Mouse (Mus musculus) forebrain, embryonic 13.5 days (tissue): ENCODE results near the gene Dennd1b. TPM values are rescaled to one million over a fixed set of nuclear protein-coding genes. Genes with fewer than 3 reads are reported as not detected.
A peak's percentile ranks its signal among the peaks of the same experiment; 100 is the strongest.

Experiments
- ATAC-seq: fragments of 200-750 bp; cut with Nextera tagmentation; 2 replicates; pipeline ENCODE4 v1.8.0; 2017
- H3K27ac ChIP-seq: fragments of 300-500 bp; sonication (generic); 2 replicates; pipeline ENCODE4 v1.5.1; 2015; ENCODE audit warnings: inconsistent platforms, mild to moderate bottlenecking, moderate library complexity
- H3K27me3 ChIP-seq: fragments of 300-500 bp; sonication (generic); 2 replicates; pipeline ENCODE4 v1.6.1; 2015; ENCODE audit warnings: mild to moderate bottlenecking, inconsistent platforms
- H3K36me3 ChIP-seq: fragments of 300-500 bp; sonication (generic); 2 replicates; pipeline ENCODE4 v1.6.1; 2015; ENCODE audit warnings: mild to moderate bottlenecking, inconsistent platforms; ENCODE audit not compliant: poor library complexity, severe bottlenecking
- H3K4me1 ChIP-seq: fragments of 300-500 bp; sonication (generic); 2 replicates; pipeline ENCODE4 v1.6.1; 2015; ENCODE audit warnings: inconsistent platforms
- H3K4me2 ChIP-seq: fragments of 300-500 bp; sonication (generic); 2 replicates; pipeline ENCODE4 v1.6.1; 2015; ENCODE audit warnings: inconsistent platforms, mild to moderate bottlenecking, moderate library complexity
- H3K4me3 ChIP-seq: fragments of 300-500 bp; sonication (generic); 2 replicates; pipeline ENCODE4 v1.5.1; 2015; ENCODE audit warnings: mild to moderate bottlenecking, inconsistent platforms
- H3K9ac ChIP-seq: fragments of 300-500 bp; sonication (generic); 2 replicates; pipeline ENCODE4 v1.6.1; 2015; ENCODE audit warnings: mild to moderate bottlenecking, inconsistent platforms
- H3K9me3 ChIP-seq: fragments of 300-500 bp; sonication (generic); replicated peaks from 2 replicates; pipeline ENCODE4 v1.6.1; 2016; ENCODE audit warnings: inconsistent platforms
- WGBS: fragments of 180-500 bp; shearing (Covaris S2); methylation state at CpG from one replicate; pipeline ENCODE4 v1.1.7; 2015; 5-methylcytosine and 5-hydroxymethylcytosine counted together
- polyA plus RNA-seq: library from polyadenylated mRNA; unstranded; fragments of >200 nt; fragmentation: Nextera tagmentation; extraction: Ambion mirVana; gene quantifications from 2 replicates; pipeline ENCODE4 v1.2.1, GENCODE M21; 2015

The Dennd1b gene
- 9.4 and 10.4 TPM in 2 replicates for polyA plus RNA-seq

DNA sequence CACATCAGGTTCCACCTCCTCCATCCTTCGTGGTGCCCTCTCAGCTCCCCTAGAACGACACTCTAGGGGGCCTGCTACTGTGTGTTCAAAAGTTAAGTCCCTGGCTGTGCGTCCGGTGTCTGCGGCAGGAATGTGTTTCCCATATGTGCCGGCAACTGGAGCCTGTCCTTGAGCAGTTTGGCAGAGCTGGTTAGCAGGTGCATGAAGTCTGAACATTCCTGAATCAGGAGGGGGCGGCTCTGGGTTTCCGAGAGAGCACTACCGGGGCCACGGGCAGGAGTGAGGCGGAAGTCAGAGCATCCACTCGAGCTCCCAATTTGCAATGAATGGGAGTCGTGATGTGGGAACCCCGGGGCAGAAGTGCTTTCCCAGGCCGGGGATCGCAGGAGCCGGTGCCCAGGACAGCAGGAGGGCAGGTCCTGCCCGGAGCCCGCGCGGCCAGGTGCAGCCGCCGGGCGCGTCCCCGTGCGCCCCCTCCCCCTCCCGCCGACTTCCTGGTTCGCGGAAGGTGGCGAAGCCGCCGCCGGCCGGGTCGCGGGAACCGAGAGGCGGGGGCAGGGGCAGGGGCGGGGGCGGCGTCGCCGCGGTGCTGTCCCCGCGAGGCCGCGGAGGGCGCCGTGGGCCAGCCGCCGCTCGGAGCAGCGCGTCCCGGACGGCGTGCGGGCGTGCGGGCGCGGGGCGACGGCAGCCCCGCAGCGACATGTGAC is at the start of gene Dennd1b:
Gene Dennd1b, plus strand, starts transcription at position 275 of the 707 bp plus-strand sequence.
- Histone ChIP-seq H3K4me1 (0 out of 2 replicates have a peak, but pooled peaks cover 5% of the 10 kb centered on the region), H3K36me3 (peaks cover 3% of the 10 kb centered on the region; the same call in 1 of the 2 replicates), H3K4me2 (peak within 1 kb of the TSS; percentile 78), H3K27ac (peak within 1 kb of the TSS; percentile 88), H3K27me3 (no peaks in the 10 kb centered on the region), H3K9me3 (no peaks in the 10 kb centered on the region), H3K9ac (peak within 1 kb of the TSS; percentile 93), H3K4me3 (peak within 1 kb of the TSS; percentile 86)
- peak; percentile 85 for ATAC-seq
- 2% methylated on average over 33 of the region's 69 CpGs for WGBS

DNA sequence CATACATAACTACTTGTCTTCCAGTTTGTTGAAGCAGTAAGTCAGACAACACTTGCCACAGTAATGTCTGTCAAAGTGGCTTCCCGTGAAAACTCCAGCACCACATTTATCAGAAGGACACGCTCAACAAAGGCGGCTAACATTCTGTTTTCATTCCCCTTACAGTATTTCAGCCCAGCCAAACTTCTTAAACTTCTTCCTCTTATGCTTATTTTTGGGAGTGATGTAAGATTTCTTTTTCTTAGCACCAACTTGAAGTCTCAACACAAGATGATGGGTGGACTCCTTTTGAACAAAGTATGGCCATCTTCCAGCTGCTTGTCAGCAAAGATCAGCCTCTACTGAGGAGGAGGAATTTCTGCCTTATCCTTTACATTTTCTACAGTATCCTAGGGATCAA is 47.6 kb upstream of the Dennd1b start:
- no peak for ATAC-seq
- Histone ChIP-seq H3K9me3 (no peaks in the 10 kb centered on the region), H3K9ac (no peak overlapping the region), H3K4me1 (no peaks in the 10 kb centered on the region), H3K27ac (no peak overlapping the region), H3K4me3 (no peak overlapping the region), H3K4me2 (no peak overlapping the region), H3K27me3 (no peaks in the 10 kb centered on the region), H3K36me3 (no peaks in the 10 kb centered on the region)
- WGBS, result 92% methylated on average over 3 of the region's 3 CpGs

DNA sequence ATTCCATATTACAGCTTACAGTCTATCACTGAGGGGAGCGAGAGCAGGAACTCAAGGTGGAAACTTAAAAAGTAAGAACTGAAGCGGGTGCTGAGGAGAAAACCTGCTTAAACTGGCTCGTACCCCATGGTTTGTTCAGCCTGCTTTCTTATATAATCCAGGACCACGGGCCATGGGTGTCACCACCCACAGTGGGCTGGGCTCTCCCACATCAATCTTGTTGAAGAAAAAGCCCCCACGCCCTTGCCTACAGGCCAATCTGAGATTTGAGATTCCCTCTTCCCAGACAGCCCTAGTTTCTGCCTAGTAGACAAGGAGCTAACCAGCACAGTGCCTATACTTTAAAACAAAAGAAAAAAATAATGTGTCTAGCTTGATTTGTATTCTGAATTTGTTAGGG is 43.6 kb upstream of the Dennd1b start:
- ATAC-seq, result no peak
- H3K27me3 ChIP-seq, result no peaks in the 10 kb centered on the region
- H3K27ac ChIP-seq, result no peak overlapping the region
- no peaks in the 10 kb centered on the region for H3K36me3 ChIP-seq
- H3K9me3 ChIP-seq, result no peaks in the 10 kb centered on the region
- no peaks in the 10 kb centered on the region for H3K4me1 ChIP-seq
- H3K9ac ChIP-seq, result no peak overlapping the region
- no peak overlapping the region for H3K4me2 ChIP-seq
- no peak overlapping the region for H3K4me3 ChIP-seq
- WGBS, result 87% methylated on average over 5 of the region's 5 CpGs

DNA sequence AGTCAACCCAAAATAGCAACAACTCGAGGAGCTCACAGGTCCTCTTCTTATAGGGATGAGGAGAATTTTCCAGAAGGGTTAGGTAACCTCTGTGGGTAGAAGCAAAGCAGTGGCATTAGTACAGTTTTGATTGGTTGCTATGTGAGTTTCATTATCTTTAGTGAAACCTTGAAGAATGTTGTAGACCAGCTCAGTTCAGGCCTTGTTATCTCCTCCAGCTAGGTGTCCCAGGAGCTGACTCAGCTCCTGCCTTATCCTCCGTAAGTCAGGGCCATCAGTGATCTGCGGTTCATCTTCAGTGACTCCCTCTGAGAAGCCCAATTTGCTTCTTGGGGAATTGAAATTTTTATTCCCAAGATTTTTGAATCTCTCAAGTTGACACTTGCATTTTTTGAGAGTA is 43.2 kb upstream of the Dennd1b start:
- no peak for ATAC-seq

DNA sequence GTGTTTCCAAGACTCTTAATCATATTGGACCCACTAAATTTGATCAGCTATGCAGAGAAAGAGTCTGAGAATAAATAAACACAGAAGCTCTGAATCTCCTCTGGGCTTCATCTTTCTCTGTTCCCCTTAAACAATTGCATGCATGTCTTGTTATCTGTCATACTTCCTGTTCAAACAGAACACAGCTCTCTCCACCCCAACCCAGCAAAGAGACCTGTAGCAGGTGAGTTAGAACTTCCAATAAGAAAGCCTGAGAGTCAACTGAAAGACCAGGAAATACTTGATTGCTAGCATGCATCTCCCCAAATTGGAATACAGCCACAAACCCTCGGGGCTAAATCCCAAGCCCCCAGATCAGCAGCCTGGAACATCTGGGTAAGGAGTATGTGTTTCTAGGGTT is 42.4 kb upstream of the Dennd1b start:
- Histone ChIP-seq H3K4me1 (no peaks in the 10 kb centered on the region), H3K4me2 (no peak overlapping the region), H3K9ac (no peak overlapping the region), H3K27ac (no peak overlapping the region), H3K36me3 (no peaks in the 10 kb centered on the region), H3K27me3 (no peaks in the 10 kb centered on the region), H3K9me3 (no peaks in the 10 kb centered on the region), H3K4me3 (no peak overlapping the region)
- ATAC-seq, result no peak
- WGBS, result 82% methylated on average over 1 of the region's 1 CpGs

More for the DNA sequence above, 43.2 kb upstream of the Dennd1b start:
- no peaks in the 10 kb centered on the region for H3K36me3 ChIP-seq
- no peaks in the 10 kb centered on the region for H3K4me1 ChIP-seq
- no peak overlapping the region for H3K9ac ChIP-seq
- no peaks in the 10 kb centered on the region for H3K27me3 ChIP-seq
- H3K9me3 ChIP-seq, result no peaks in the 10 kb centered on the region
- no peak overlapping the region for H3K27ac ChIP-seq
- H3K4me2 ChIP-seq, result no peak overlapping the region
- WGBS, result 86% methylated on average over 3 of the region's 3 CpGs
- H3K4me3 ChIP-seq, result no peak overlapping the region

DNA sequence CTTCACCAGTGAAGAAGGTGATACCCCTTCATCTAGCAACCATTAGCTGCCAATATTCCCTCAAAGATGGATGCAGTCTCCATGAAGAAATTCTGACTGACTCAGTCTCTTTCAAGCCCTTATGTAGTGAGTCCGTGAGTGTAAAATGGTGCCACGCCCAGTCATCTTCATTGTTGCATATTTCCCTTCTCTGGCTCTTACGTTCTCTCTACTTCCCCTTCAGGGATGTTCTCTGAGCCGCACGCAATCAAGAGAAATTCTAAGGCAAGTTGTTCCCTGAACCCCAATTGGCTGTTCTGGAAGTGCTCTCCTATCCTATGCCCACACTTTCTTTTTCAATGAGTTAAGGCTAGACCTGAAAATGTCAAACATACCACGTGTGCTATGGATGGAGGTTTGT is 40.3 kb upstream of the Dennd1b start:
- Histone ChIP-seq H3K36me3 (no peaks in the 10 kb centered on the region), H3K4me3 (no peak overlapping the region), H3K4me2 (no peak overlapping the region), H3K4me1 (no peaks in the 10 kb centered on the region), H3K9me3 (no peaks in the 10 kb centered on the region), H3K27ac (no peak overlapping the region), H3K27me3 (no peaks in the 10 kb centered on the region), H3K9ac (no peak overlapping the region)
- WGBS, result 92% methylated on average over 6 of the region's 6 CpGs
- no peak for ATAC-seq

DNA sequence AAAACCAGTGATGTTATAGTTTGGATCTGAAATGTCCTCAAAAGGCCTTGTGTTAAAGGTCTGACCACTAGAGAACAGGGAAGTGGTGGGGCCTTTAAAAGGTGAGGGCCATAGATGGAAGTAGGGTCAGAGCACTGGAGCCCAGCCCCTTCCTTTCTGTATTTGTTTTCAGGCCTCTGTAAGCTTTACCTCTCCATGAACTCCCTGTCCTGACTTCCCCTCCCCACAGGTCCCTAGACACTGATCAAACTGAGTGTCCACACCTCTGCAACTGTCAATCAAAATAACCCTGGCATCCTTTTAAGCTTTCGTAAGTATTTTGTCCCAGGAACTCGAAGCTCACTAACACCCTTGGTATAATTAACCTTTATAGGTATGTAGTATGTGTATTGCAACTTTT is 39.0 kb upstream of the Dennd1b start:
- Histone ChIP-seq H3K27me3 (no peaks in the 10 kb centered on the region), H3K4me1 (no peaks in the 10 kb centered on the region; the same call in 1 of the 2 replicates), H3K27ac (no peak overlapping the region), H3K4me2 (no peak overlapping the region), H3K9ac (no peak overlapping the region), H3K36me3 (no peaks in the 10 kb centered on the region), H3K4me3 (no peak overlapping the region), H3K9me3 (no peaks in the 10 kb centered on the region)
- WGBS, result 90% methylated on average over 2 of the region's 2 CpGs
- no peak for ATAC-seq

DNA sequence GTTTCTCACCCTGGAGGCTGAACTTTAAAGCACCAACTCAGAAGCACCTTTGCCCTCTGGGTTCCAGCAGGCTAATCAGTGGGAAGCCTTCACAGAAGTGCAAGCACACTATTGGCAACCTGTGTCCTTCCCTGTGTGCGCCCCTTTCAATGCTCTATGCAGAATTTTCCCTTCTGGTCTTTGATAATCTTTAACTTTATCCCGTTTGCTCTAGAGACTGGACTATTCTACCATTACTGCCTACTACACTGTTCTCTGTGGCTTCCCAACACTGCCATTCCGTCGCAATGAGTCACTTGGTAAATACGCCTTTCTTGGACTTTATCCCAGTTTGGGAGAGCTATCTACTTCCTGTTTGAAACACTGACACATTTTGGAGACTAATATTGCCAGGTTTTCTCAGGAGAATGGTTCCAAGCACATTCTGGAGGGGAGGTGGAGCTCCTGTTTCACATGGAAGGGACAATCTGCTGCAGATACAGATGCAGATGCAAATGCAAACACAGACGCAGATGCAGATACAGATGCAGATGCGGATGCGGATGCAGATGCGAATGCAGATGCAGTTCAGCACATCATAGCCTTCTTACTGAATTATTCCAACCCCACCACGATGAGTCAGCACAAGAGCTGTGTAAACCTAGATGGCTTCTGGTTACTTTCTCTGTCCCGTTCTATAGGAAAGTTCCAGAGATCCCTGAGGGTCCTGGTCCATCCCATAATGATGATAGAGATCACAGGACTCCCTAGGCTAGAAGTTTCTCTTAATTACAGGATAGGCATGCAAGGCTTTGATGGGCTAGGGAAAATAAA is 34.4 kb upstream of the Dennd1b start:
- Histone ChIP-seq H3K4me3 (no peak overlapping the region), H3K27me3 (no peaks in the 10 kb centered on the region), H3K27ac (no peak overlapping the region), H3K4me1 (no peaks in the 10 kb centered on the region; the same call in 1 of the 2 replicates), H3K9me3 (no peaks in the 10 kb centered on the region), H3K4me2 (no peak overlapping the region), H3K36me3 (no peaks in the 10 kb centered on the region), H3K9ac (no peak overlapping the region)
- WGBS, result 85% methylated on average over 11 of the region's 11 CpGs
- ATAC-seq, result no peak

DNA sequence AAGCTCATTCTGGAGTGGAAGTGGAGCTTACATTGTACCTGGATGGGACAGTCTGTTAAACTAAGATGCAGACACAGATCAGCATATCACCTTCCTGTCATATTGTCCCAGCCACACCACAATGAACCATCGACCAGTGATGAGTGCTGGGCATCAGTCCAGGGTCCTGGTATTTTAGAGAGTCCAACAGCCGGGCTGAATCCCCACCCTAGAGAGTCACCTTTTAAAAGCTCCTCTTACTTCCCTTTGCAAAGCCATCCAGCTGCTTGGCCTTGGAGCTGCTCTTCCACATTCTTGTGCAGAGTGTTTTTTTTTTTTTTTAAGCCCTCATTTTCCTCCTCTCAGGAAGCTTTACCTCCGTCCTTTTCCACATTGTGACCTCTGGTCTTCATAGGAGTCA is 33.2 kb upstream of the Dennd1b start:
- H3K9me3 ChIP-seq, result no peaks in the 10 kb centered on the region
- H3K27me3 ChIP-seq, result no peaks in the 10 kb centered on the region
- WGBS, result 75% methylated on average over 3 of the region's 3 CpGs
- no peak overlapping the region for H3K9ac ChIP-seq
- H3K36me3 ChIP-seq, result no peaks in the 10 kb centered on the region
- H3K4me1 ChIP-seq, result no peaks in the 10 kb centered on the region; the same call in 1 of the 2 replicates
- no peak overlapping the region for H3K4me3 ChIP-seq
- H3K4me2 ChIP-seq, result no peak overlapping the region
- H3K27ac ChIP-seq, result no peak overlapping the region
- ATAC-seq, result no peak

DNA sequence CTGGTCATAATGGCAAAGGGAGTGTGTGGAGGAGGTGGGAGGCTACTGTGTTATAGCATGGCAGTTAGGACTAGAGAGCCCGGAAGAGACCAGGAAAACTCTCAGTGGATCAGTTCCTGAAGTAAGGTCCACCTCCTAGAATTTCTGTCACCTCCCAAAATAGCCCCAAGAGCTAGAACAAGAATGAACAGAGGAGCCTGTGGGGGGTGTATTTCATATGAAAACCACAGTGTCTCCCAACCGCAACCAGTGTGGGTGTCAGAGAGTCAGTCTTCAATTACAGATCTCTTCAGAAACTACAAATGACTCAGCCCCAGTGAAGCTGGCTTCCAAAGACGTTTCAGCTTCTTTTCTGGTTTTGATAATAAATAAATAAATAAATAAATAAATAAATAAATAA is 32.4 kb upstream of the Dennd1b start:
- Histone ChIP-seq H3K27me3 (no peaks in the 10 kb centered on the region), H3K4me2 (no peak overlapping the region), H3K36me3 (no peaks in the 10 kb centered on the region), H3K4me3 (no peak overlapping the region), H3K9ac (no peak overlapping the region), H3K4me1 (no peaks in the 10 kb centered on the region; the same call in 1 of the 2 replicates), H3K27ac (no peak overlapping the region), H3K9me3 (no peaks in the 10 kb centered on the region)
- 91% methylated on average over 3 of the region's 3 CpGs for WGBS
- ATAC-seq, result no peak

DNA sequence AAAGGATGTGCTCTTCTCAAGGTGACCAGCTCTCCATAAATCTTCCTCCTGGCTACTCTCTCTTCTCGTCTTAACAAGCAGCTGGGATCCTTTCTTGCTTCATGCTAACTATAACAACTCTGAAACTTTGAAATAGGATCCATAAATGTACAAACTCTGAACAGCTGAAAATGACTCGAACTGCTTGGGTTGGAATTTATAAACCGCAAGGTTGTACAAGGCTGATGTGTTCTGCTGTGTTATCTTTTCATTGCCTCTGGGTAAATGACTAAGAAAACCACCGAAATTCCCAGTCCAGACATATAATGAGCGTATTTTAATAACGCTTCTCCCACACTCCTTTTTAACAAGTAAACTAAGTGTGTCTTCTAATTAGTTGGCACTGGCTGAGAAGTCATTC is 27.1 kb upstream of the Dennd1b start:
- Histone ChIP-seq H3K27me3 (no peaks in the 10 kb centered on the region), H3K4me2 (no peak overlapping the region), H3K9ac (no peak overlapping the region), H3K4me1 (no peaks in the 10 kb centered on the region), H3K27ac (no peak overlapping the region), H3K36me3 (no peaks in the 10 kb centered on the region), H3K4me3 (no peak overlapping the region), H3K9me3 (no peaks in the 10 kb centered on the region)
- no peak for ATAC-seq
- 82% methylated on average over 6 of the region's 6 CpGs for WGBS

DNA sequence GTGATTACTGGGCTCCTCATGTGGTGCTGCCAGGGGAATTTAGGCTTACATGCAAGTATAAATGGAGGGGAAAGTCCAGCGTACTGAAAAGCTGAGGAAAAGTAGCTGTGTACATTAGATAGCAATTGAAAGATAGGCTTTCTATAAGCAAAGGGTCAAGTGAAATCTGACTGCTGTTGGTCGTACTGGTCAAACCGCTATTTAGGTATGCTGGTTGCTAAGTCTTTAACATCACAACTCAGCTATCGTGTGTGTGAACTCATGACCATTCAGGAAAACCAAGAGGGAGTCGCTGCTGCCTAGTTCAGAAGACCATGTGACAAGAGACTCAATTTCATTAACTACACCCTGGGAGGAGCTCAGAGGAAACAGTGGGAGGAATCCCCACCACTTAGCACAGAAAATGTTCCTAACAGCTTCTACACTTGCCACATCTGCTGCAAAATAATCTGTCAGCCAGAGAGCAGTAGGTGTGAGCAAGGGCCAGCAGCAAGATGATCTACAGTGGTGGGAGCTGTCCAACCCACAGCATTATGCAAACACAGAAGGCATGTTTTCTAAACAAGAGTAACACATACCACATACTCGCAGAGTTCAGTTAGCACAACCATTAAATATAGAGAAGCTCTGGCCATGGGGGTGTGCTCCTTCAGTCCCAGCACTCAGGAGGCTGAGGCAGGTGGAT is 25.4 kb upstream of the Dennd1b start:
- Histone ChIP-seq H3K27ac (no peak overlapping the region), H3K4me1 (no peaks in the 10 kb centered on the region), H3K9me3 (no peaks in the 10 kb centered on the region), H3K4me2 (no peak overlapping the region), H3K27me3 (no peaks in the 10 kb centered on the region), H3K4me3 (no peak overlapping the region), H3K9ac (no peak overlapping the region), H3K36me3 (no peaks in the 10 kb centered on the region)
- WGBS, result 84% methylated on average over 6 of the region's 6 CpGs
- ATAC-seq, result no peak
